Mouse (Mus musculus) layer of hippocampus, postnatal 36 days (tissue): ENCODE results near the gene Tent5c. TPM values are rescaled to one million over a fixed set of nuclear protein-coding genes. Genes with fewer than 3 reads are reported as not detected.
"Not testable (repeated sequence)": the region's sequence is repeated elsewhere in the genome, so short reads cannot be mapped to it uniquely, and the experiment has no call there.

ENCODE experiments used
- DNase-seq, 2 experiments: peaks; one replicate each; pipeline ENCODE4 v3.0.0; 2022
- total RNA-seq, 2 experiments: library from RNA; stranded (reverse); gene quantifications; 2 replicates each; pipeline ENCODE4 v1.2.3; 2021

Tent5c gene
- total RNA-seq, 2 experiments from 2014 or later, result 2.2 to 2.4 TPM

GRCm38 (mm10) chr3:100438461-100439002 lies 50.6 kb downstream of the Tent5c start:
- DNase-seq, result no peak

- DNase-seq, result no peak
Observed at GRCm38 (mm10) chr3:100436756-100437155, 52.4 kb downstream of the Tent5c start.

GRCm38 (mm10) chr3:100431705-100432104 lies 57.4 kb downstream of the Tent5c start:
- DNase-seq, result no peak

GRCm38 (mm10) chr3:100430731-100431130 lies 58.4 kb downstream of the Tent5c start:
- DNase-seq, result no peak

- no peak for DNase-seq
Observed at GRCm38 (mm10) chr3:100430101-100430500, 59.0 kb downstream of the Tent5c start.

- peak in 1 of 2 experiments; percentile 31 for DNase-seq
Observed at GRCm38 (mm10) chr3:100429667-100430066, 59.5 kb downstream of the Tent5c start.

GRCm38 (mm10) chr3:100427548-100427947 lies 61.6 kb downstream of the Tent5c start:
- DNase-seq, result no peak

- no peak for DNase-seq
Observed at GRCm38 (mm10) chr3:100422392-100423167, 66.5 kb downstream of the Tent5c start.

- DNase-seq, result no peak
Observed at GRCm38 (mm10) chr3:100421354-100421753, 67.8 kb downstream of the Tent5c start.

- DNase-seq, result no peak
Observed at GRCm38 (mm10) chr3:100420691-100421056, 68.5 kb downstream of the Tent5c start.

GRCm38 (mm10) chr3:100419962-100420690 lies 69.0 kb downstream of the Tent5c start:
- DNase-seq, result no peak

GRCm38 (mm10) chr3:100418387-100418786 lies 70.7 kb downstream of the Tent5c start:
- no peak for DNase-seq

- no peak for DNase-seq
Observed at GRCm38 (mm10) chr3:100417772-100418311, 71.3 kb downstream of the Tent5c start.

- DNase-seq, result no peak
Observed at GRCm38 (mm10) chr3:100415671-100416070, 73.5 kb downstream of the Tent5c start.

- DNase-seq, result not testable (repeated sequence)
Observed at GRCm38 (mm10) chr3:100413586-100413985, 75.5 kb downstream of the Tent5c start.

- DNase-seq, result no peak
Observed at GRCm38 (mm10) chr3:100411945-100412344, 77.2 kb downstream of the Tent5c start.

- no peak for DNase-seq
Observed at GRCm38 (mm10) chr3:100409280-100409679, 79.8 kb downstream of the Tent5c start.

- no peak for DNase-seq
Observed at GRCm38 (mm10) chr3:100408351-100409043, 80.6 kb downstream of the Tent5c start.

GRCm38 (mm10) chr3:100402656-100403055 lies 86.5 kb downstream of the Tent5c start:
- no peak for DNase-seq
